Mouse (Mus musculus): ENCODE results near the gene Ccdc33.
A peak's percentile ranks its signal among the peaks of the same experiment; 100 is the strongest.

The Ccdc33 gene

GRCm38 (mm10) chr9:58091623-58092425 lies 26.8 kb downstream of the Ccdc33 start:
- DNase-seq (ENCODE audit: low spot score) = peak; percentile 20

GRCm38 (mm10) chr9:58087277-58087998 lies 31.2 kb downstream of the Ccdc33 start:
- no peak for DNase-seq (ENCODE audit: low spot score)

DNA sequence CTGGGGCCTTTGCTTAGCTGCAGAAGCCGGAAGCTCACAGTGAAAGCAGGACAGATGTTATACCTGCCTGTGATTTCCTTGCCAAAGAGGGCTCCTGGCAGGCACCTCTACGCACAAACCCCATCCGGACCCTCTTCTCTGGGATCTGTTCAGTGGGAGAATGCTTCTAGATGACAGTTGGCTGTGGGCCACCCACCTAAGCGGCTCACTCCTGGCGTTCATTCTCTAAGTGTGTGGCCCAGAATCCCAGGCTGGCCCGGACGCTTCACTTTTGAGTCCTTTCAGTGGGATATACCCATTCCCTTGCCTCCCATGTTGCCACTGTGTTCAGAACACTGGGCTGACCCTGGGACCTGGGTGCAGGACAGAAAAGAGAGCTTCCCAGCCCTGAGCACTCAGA lies 31.8 kb downstream of the Ccdc33 start:
- no peak for DNase-seq (ENCODE audit: low spot score)

DNA sequence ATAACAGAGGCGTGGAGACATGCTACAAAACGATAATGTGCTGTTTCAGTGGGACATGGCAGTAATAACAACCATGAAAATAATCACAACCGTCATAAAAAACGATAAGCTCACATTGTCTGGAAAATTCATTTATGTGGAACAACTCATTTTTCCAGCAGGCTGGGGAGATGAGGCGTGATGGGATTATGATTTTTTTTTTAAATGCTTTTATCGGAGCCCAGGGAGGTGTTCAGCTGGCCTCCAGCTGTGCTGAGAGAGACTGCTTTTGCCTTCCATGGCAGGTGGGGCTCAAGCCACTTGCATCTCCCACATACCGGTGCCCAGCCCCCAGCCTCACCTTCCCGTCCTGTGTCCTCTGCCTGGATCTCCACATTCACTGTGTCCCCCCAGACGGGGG lies 32.4 kb downstream of the Ccdc33 start:
- DNase-seq (ENCODE audit: low spot score) = no peak

DNA sequence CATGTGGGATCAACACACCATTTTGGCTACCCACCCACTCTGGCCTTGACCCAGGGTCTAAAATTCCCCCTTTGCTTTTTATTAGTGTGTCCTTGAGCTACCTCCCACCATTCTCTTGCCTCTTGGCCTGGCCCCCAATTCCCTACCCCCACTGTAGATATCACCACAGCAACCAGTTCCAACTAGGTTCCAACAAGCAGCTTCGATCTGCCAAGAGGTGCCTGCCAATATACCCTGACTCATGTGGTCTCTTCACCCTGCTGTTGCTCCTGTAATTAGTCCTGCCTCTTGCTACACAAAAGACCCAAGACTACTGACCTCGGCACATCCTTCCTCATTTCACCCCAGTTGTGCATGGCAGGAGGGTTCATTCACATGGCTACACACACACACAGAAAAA lies 33.5 kb downstream of the Ccdc33 start:
- DNase-seq (ENCODE audit: low spot score) = no peak

GRCm38 (mm10) chr9:58084586-58084985 lies 34.0 kb downstream of the Ccdc33 start:
- no peak for DNase-seq (ENCODE audit: low spot score)

DNA sequence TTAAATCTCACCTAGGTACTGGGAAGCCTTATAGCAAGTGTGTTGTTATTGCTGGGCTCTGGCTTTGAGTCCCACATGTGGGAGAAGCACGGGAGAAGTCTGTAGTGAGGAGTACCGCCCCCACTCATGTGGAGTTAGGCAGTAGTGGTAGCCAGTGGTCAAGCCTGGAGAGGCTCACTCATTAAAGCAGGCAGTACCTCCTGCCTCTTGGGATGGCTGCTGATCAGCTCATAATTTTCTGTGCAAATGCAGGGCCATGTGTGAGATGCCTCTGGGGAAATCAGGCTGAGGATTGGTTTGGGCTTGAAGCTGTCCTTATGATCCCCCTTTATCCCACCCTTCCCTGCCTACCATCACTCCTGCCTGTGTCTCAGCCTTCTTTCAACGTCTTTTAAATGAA lies 44.1 kb downstream of the Ccdc33 start:
- no peak for DNase-seq (ENCODE audit: low spot score)

DNA sequence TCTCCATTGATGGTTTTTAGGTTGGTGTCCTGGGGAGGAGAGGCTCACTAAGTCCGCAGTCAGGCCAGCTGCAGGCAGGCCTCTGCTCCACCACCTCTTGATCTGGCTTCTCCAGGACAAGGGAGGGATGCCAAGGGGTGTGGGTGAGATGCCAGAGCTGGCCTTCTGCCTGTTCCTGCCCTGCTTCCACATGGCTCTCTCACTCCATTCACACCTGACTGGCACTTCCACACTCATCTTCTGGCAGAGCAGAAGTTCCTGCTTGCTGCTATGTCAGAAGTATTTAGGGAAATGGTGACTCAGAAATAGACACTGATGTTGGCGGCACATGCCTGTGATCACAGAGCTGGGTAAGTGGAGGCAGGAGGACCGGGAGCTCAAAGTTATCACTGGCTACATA lies 51.1 kb downstream of the Ccdc33 start:
- DNase-seq (ENCODE audit: low spot score) = no peak

DNA sequence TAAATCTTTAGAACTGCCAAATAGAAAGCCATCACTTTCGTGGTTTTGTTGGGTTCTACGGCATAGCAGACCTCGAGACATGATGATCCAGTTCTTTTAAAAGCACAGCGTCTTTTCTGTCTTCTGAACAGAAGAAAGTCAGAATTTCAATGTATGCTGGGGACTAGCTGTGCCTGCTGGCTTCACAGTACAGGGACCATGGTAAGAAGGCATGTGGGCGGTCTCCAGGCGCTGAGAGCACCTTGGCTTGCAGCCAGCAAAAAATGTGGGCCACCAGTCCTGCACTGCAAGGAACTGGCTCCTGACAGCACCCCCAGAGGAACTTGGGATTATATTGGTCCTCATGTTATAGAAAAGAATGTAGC lies 51.9 kb downstream of the Ccdc33 start:
- no peak for DNase-seq (ENCODE audit: low spot score)

DNA sequence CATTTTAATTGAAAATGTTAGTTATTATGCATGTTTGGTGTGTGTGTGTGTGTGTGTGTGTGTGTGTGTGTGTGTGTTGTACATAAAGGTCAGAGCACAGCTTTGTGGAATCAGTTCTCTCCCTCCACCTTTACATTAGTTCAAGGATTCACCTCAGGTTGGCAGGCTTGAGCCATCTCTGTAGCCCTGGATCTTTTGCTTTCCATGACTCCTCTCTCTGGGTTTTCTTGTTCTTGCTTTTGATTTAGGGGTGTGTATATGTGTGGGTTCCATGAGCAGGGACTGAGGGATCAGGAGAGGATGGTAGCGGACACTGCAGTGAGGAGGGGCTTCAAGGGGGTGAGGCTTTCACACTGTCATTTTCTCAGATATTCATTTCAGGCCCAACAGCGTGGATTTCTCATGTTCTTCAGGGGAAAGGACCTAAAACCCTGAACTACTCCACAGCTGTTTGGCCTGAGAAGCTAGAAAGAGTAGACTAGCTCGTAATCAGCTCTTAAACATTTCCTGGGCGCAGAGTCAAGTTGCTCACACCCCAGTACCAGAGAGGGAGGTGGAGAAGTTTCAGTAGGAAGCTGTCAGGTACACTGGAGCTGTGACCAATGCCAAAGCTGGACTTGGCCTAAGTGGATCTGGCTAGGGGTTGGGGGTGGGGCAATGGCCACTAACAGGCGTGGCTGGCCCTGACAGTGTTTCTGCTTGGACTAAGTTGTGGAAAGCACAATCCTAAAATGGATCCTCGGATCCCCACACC lies 52.5 kb downstream of the Ccdc33 start:
- no peak for DNase-seq (ENCODE audit: low spot score)

GRCm38 (mm10) chr9:58065532-58065931 lies 53.1 kb downstream of the Ccdc33 start:
- DNase-seq (ENCODE audit: low spot score) = no peak

DNA sequence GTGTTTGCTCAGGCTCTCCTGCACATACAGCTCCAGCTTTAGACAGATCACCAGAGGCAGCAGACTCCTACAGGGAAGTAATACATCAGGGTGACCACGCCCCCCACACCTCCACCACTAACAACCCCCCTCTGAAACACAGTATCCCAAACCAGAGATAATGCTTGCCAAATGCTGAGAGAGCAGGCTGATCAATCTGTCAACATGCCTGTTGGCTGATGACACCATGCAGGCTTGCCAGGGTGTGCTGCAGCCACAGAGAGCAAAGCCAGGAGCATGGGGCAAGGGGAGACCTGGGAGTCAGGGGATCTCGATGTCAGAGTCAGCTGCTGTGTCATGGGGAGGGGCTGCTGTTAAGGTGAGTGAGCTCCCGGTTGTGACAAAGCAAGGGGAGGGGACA lies 55.1 kb downstream of the Ccdc33 start, which contains the start of gene Stra6:
Stra6 (plus strand) TSS at position 258 of the 400 bp plus-strand sequence.
- no peak for DNase-seq (ENCODE audit: low spot score)

GRCm38 (mm10) chr9:58060677-58061667 lies 57.7 kb downstream of the Ccdc33 start:
- DNase-seq (ENCODE audit: low spot score) = peak; percentile 61

GRCm38 (mm10) chr9:58059920-58060319 lies 58.7 kb downstream of the Ccdc33 start:
- no peak for DNase-seq (ENCODE audit: low spot score)

- DNase-seq (ENCODE audit: low spot score) = no peak
Observed at GRCm38 (mm10) chr9:58055666-58056065, 63.0 kb downstream of the Ccdc33 start.

DNA sequence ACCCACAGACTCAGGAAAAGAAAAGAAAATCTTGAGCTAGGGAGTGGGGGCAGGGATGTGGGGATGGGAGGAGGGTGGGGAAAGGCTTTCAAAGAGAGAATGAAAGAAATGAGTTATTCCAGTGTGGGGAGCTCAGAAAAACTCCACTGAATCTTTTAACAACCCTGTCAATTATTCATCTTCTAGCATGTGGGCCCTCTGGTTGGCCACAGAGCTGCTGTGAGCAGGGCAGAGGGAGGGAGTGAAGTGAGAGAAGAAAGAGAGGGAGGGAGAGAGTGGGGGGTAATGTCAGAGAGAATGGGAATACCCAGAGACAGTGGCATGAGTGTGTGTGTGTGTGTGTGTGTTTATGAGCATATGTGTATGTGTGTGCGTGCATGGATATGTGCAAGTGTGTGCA lies 64.6 kb downstream of the Ccdc33 start:
- DNase-seq (ENCODE audit: low spot score) = no peak

- no peak for DNase-seq (ENCODE audit: low spot score)
Observed at GRCm38 (mm10) chr9:58053544-58053943, 65.1 kb downstream of the Ccdc33 start.

DNA sequence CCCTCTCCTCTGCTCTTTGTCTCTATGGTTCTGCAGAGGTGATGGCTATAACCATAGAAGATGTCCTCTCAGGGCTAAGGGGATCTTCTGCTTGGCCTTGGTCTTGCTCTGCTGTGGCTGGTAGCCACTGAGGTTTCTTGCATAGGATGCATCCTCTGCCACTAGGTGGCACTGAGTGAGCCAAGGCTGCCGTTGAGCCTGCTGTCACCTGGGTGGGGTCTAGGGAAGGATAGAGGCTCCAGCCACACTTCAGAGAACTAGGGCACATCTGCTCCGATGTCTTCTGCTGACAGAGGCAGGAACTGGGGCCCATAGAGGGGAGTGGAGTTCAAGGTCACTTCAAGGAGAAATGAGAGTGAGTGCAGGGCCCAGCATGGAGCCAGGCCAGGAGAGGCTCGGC lies 65.5 kb downstream of the Ccdc33 start:
- peak; percentile 35 for DNase-seq (ENCODE audit: low spot score)

GRCm38 (mm10) chr9:58051937-58052336 lies 66.7 kb downstream of the Ccdc33 start:
- no peak for DNase-seq (ENCODE audit: low spot score)

DNA sequence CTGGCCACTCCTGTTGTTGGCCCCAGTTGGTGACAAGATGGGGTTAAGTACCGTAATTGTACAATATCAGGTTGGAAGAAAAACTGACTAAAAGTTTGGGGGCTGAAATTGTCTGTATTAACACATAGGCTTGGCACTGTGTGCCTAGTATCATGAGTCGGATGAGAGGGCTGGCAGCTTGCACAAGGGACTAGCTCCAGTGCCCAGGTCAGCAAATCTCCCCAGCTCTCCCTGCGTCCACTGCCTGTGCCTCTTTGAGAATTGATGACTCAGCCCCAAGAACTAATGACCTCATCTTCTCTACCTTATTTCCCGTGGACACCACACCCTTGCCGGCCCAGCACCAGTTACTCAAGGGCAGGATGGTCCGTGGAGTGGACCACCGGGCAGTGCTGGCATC lies 68.8 kb downstream of the Ccdc33 start:
- DNase-seq (ENCODE audit: low spot score) = no peak

GRCm38 (mm10) chr9:58049186-58049585 lies 69.4 kb downstream of the Ccdc33 start:
- no peak for DNase-seq (ENCODE audit: low spot score)

- no peak for DNase-seq (ENCODE audit: low spot score)
Observed at GRCm38 (mm10) chr9:58048621-58049020, 70.0 kb downstream of the Ccdc33 start.

Measured in urinary bladder, postnatal 14 days (tissue).